Mouse (Mus musculus): ENCODE measurements at regions not wholly inside any gene's neighbourhood (a gene's known extent, or its start where the extent isn't known, plus 50 kb on each side); places are given as distances from the start of the nearest gene placed in this dataset.

DNA sequence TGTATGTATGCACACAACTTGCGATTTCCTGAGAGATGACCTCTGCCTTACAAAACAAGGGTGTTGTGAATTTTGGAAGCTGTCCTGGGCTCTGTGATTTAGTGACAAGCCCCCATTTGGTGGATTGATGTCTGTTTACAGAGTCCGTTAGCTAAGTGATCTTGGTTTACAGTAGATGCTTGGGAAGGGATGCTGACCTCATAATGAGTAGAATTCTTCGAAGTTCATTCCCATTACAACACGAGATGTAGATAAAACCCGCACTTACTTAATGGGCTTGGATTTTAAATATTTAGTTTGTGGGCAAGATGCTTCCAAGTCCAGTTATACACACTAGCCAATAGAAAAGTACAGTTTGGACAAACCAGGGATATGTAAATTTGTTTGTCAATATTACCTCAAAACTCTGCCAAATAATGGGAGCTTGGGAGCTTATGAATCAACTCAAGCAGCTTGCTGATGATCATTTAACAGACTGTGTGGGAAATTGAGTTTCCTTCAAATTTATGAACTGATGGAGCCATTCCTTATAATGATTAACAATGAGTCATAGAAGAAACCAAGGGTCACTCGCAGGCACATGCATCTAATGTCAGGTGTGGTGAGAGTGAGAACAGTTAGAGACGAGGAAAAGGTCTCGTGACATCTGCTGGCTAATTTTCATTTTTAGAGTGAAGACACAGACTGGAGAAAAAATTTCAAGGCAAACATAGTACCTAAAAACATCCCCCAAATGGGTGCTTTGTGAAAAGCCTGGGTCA, 187.4 kb upstream of the Gm15217 start:
- 66% methylated on average over 8 of the region's 8 CpGs for WGBS

DNA sequence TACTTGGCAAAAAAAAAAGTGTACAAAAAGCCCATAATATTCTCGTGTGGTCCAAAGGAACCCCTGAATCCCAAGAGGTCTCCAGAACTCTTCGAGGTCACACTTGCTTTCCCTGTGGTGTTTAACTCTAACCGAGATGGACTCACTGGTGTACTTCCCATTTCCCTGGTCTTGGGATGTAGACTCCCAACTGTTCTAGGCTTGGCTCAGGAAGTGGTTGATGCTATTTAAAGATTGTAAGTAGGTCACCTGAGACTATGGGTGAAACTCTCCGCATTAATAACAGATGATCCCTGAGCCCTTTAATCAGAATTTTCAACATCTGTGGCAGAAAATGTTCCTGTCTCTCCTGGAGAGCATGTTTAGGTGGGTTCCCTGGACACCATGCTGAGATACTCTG, 185.6 kb upstream of the Gm15217 start:
- Histone ChIP-seq H3K9me3 (ENCODE audit: control insufficient read depth, low read length) (no peaks in the 10 kb centered on the region), H3K4me2 (replicated peaks; ENCODE audit: low read depth, low read length) (no peak overlapping the region), H3K4me3 (ENCODE audit: low read length) (no peak overlapping the region), H3K27ac (ENCODE audit: low read depth, low read length) (no peak overlapping the region), H3K9ac (ENCODE audit: low read depth, low read length) (no peak overlapping the region), H3K4me1 (ENCODE audit: control insufficient read depth, insufficient read depth, low read length) (no peaks in the 10 kb centered on the region), H3K36me3 (ENCODE audit: control insufficient read depth, insufficient read depth, low read length) (no peaks in the 10 kb centered on the region), H3K27me3 (ENCODE audit: control insufficient read depth, insufficient read depth, low read length) (no peaks in the 10 kb centered on the region)
- 93% methylated on average over 4 of the region's 4 CpGs for WGBS
- no peak for ATAC-seq (ENCODE audit: low FRiP score, low TSS enrichment)

More for the DNA sequence above, 187.4 kb upstream of the Gm15217 start:
- Histone ChIP-seq H3K4me1 (ENCODE audit: control insufficient read depth, insufficient read depth, low read length) (no peaks in the 10 kb centered on the region), H3K4me2 (replicated peaks; ENCODE audit: low read depth, low read length) (no peak overlapping the region), H3K9me3 (ENCODE audit: control insufficient read depth, low read length) (no peaks in the 10 kb centered on the region), H3K9ac (ENCODE audit: low read depth, low read length) (no peak overlapping the region), H3K27ac (ENCODE audit: low read depth, low read length) (no peak overlapping the region), H3K36me3 (ENCODE audit: control insufficient read depth, insufficient read depth, low read length) (no peaks in the 10 kb centered on the region), H3K4me3 (ENCODE audit: low read length) (no peak overlapping the region), H3K27me3 (ENCODE audit: control insufficient read depth, insufficient read depth, low read length) (no peaks in the 10 kb centered on the region)
- ATAC-seq (ENCODE audit: low FRiP score, low TSS enrichment) = no peak

DNA sequence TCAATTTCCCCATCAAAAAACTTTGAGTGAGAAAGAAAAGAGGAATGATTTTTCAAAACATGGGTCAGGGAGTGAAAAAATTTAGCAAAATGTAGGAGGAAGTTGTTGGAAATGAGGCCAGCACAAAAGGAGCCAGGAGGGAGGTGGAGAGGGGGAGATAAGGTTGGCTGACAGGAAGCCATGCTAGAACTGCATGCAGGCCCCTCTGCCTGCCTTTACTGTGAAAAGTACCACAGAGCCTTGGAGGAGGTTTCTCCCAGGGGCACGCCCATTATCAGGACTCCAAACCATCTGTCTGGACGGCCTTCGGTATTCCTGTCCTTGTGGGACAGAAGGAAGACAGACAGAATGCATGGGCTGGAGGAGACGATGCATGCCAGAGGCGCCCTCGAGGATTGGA, 183.3 kb upstream of the Gm15217 start:
- 68% methylated on average over 6 of the region's 6 CpGs for WGBS
- no peaks in the 10 kb centered on the region for H3K4me1 ChIP-seq (ENCODE audit: control insufficient read depth, insufficient read depth, low read length)
- H3K9ac ChIP-seq (ENCODE audit: low read depth, low read length) = no peak overlapping the region
- H3K27me3 ChIP-seq (ENCODE audit: control insufficient read depth, insufficient read depth, low read length) = no peaks in the 10 kb centered on the region
- H3K36me3 ChIP-seq (ENCODE audit: control insufficient read depth, insufficient read depth, low read length) = no peaks in the 10 kb centered on the region
- ATAC-seq (ENCODE audit: low FRiP score, low TSS enrichment) = no peak
- no peaks in the 10 kb centered on the region for H3K9me3 ChIP-seq (ENCODE audit: control insufficient read depth, low read length)
- no peak overlapping the region for H3K4me3 ChIP-seq (ENCODE audit: low read length)
- H3K27ac ChIP-seq (ENCODE audit: low read depth, low read length) = no peak overlapping the region
- H3K4me2 ChIP-seq (replicated peaks; ENCODE audit: low read depth, low read length) = no peak overlapping the region

DNA sequence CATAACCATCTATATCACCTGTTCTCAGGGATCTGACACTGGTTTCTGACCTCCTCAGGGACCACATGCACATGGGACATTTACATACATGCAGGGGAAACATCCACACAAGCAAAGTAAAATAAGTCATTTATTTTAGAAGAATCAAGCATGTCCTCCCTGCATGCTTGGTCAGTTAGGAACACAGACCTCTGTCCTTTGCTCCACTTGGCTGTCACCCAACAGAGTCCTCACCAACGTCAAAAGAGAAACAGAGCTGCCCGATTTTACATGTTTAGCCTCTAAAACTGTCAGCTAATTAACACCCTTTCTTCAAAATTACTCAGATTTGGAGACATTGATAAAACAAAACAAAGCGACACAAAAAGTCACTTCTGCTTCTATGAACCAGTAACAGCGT, 176.4 kb upstream of the Gm15217 start:
- H3K9ac ChIP-seq (ENCODE audit: low read depth, low read length) = no peak overlapping the region
- no peaks in the 10 kb centered on the region for H3K27me3 ChIP-seq (ENCODE audit: control insufficient read depth, insufficient read depth, low read length)
- 60% methylated on average over 4 of the region's 4 CpGs for WGBS
- no peak overlapping the region for H3K4me3 ChIP-seq (ENCODE audit: low read length)
- no peak overlapping the region for H3K27ac ChIP-seq (ENCODE audit: low read depth, low read length)
- ATAC-seq (ENCODE audit: low FRiP score, low TSS enrichment) = no peak
- no peaks in the 10 kb centered on the region for H3K4me1 ChIP-seq (ENCODE audit: control insufficient read depth, insufficient read depth, low read length)
- no peak overlapping the region for H3K4me2 ChIP-seq (replicated peaks; ENCODE audit: low read depth, low read length)
- no peaks in the 10 kb centered on the region for H3K9me3 ChIP-seq (ENCODE audit: control insufficient read depth, low read length)
- no peaks in the 10 kb centered on the region for H3K36me3 ChIP-seq (ENCODE audit: control insufficient read depth, insufficient read depth, low read length)

DNA sequence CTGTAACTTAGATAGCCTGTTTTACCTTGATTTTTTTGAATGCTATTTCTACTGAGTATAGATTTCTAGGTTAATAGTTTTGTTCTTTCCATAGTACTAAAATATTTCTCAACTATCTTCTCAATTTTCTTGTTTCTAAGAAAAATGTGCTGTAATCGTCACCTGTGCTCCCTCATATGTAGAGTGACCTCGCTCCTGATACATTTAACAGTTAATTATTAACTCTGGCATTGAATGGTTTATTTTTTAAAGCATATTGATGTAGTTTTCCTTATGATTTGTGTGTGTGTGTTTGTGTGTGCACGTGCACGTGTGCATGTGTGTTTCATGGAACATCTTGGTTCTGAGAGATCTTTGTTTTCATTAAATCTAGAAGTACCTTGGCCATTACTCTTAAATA, 158.7 kb upstream of the Gm15217 start:
- H3K4me3 ChIP-seq (ENCODE audit: low read length) = no peak overlapping the region
- no peak for ATAC-seq (ENCODE audit: low FRiP score, low TSS enrichment)

DNA sequence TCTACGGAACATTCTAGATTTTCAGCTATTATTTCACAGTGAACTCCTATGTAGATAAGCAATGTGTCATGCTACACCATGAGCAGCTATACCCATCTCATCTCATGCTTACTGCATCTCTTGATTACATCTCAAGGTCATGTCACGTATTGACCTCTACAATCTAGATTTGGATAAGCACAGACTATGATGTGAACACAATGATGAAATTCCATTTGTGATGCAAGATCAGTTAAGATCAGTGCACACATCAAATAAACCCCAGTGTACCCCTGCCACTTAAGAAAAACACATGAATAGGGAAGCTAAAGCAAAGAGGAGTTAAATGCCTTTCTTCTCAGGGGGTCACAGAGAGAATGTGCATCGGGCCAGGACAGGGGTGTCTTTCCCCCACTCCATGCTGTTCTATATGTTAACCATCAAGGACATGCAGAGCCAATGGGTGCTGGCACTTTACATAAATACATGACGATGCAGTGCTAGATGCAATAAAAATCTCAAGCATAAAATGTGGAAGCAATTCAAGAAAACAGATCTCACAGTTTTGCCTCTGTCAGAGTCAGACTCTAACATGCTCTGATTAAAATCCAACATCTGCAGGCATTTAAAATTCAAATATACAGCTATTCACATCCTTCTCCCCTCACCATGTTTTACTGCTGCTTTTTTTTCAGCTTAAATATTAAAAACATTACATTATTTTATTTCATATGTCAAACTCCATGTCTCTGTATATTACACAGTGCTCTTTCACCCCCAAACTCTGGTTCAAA, 157.1 kb upstream of the Gm15217 start:
- Histone ChIP-seq H3K27me3 (ENCODE audit: control insufficient read depth, insufficient read depth, low read length) (no peaks in the 10 kb centered on the region; the same call in 1 of the 2 replicates), H3K4me1 (ENCODE audit: control insufficient read depth, insufficient read depth, low read length) (0 out of 2 replicates have a peak, but pooled peaks cover 5% of the 10 kb centered on the region), H3K9me3 (ENCODE audit: control insufficient read depth, low read length) (no peaks in the 10 kb centered on the region), H3K4me2 (replicated peaks; ENCODE audit: low read depth, low read length) (no peak overlapping the region), H3K27ac (ENCODE audit: low read depth, low read length) (no peak overlapping the region), H3K9ac (ENCODE audit: low read depth, low read length) (no peak overlapping the region), H3K4me3 (ENCODE audit: low read length) (no peak overlapping the region), H3K36me3 (ENCODE audit: control insufficient read depth, insufficient read depth, low read length) (no peaks in the 10 kb centered on the region)
- ATAC-seq (ENCODE audit: low FRiP score, low TSS enrichment) = no peak
- WGBS = 87% methylated on average over 4 of the region's 4 CpGs

More for the DNA sequence above, 158.7 kb upstream of the Gm15217 start:
- H3K27me3 ChIP-seq (ENCODE audit: control insufficient read depth, insufficient read depth, low read length) = no peaks in the 10 kb centered on the region; the same call in 1 of the 2 replicates
- 77% methylated on average over 4 of the region's 4 CpGs for WGBS
- no peak overlapping the region for H3K27ac ChIP-seq (ENCODE audit: low read depth, low read length)
- no peak overlapping the region for H3K9ac ChIP-seq (ENCODE audit: low read depth, low read length)
- 0 out of 2 replicates have a peak, but pooled peaks cover 5% of the 10 kb centered on the region for H3K4me1 ChIP-seq (ENCODE audit: control insufficient read depth, insufficient read depth, low read length)
- no peaks in the 10 kb centered on the region for H3K9me3 ChIP-seq (ENCODE audit: control insufficient read depth, low read length)
- H3K4me2 ChIP-seq (replicated peaks; ENCODE audit: low read depth, low read length) = no peak overlapping the region
- H3K36me3 ChIP-seq (ENCODE audit: control insufficient read depth, insufficient read depth, low read length) = no peaks in the 10 kb centered on the region

DNA sequence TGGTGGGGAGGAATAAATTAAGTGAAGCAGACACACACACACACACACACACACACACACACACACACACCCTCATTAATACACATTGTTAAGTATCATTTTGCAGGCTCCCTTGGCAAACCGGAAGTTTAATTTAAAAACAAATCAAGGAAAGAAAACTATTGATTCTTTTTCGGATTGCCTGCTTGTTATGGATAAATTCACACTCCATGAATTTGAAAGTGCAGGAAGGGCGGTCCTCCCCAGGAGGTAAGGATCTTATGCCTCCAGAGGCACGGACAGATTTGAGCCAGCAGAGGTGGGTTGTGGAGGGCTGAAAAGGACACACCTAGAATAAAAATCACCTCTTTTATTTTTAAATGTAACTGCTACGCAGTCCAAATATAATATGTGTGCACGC, 156.2 kb upstream of the Gm15217 start:
- ATAC-seq (ENCODE audit: low FRiP score, low TSS enrichment) = no peak
- Histone ChIP-seq H3K9me3 (ENCODE audit: control insufficient read depth, low read length) (no peaks in the 10 kb centered on the region), H3K9ac (ENCODE audit: low read depth, low read length) (no peak overlapping the region)

DNA sequence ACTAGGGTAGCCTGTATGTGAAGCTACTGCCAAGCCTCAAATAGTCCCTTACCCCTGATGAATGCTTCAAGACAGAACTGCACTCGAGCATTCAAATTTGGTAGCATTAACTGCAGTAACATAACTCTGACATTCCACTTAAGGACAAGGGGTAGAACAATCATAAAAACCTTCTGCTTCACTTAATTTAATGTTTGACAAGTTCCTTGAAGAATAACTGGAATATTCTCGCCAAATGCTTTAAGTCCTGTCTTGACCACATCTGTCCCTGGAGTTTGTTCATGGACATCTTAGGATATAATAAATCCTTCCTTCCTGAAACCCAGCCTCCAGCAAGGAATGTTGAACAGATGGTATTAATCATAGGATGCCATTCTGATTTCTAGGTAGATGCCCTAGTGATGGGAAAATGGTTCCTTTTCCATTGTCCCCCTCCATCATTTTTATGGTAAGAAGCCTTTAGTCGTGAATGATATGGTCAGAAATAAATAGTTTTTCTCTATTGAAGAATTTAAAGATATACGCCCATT, 154.7 kb upstream of the Gm15217 start:
- H3K4me2 ChIP-seq (replicated peaks; ENCODE audit: low read depth, low read length) = no peak overlapping the region
- no peaks in the 10 kb centered on the region for H3K9me3 ChIP-seq (ENCODE audit: control insufficient read depth, low read length)
- no peak overlapping the region for H3K27ac ChIP-seq (ENCODE audit: low read depth, low read length)
- no peak for ATAC-seq (ENCODE audit: low FRiP score, low TSS enrichment)
- H3K4me3 ChIP-seq (ENCODE audit: low read length) = no peak overlapping the region
- no peak overlapping the region for H3K9ac ChIP-seq (ENCODE audit: low read depth, low read length)
- H3K4me1 ChIP-seq (ENCODE audit: control insufficient read depth, insufficient read depth, low read length) = 0 out of 2 replicates have a peak, but pooled peaks cover 5% of the 10 kb centered on the region
- H3K27me3 ChIP-seq (ENCODE audit: control insufficient read depth, insufficient read depth, low read length) = no peaks in the 10 kb centered on the region; the same call in 1 of the 2 replicates
- H3K36me3 ChIP-seq (ENCODE audit: control insufficient read depth, insufficient read depth, low read length) = no peaks in the 10 kb centered on the region
- WGBS = 56% methylated on average over 4 of the region's 4 CpGs

More for the DNA sequence above, 156.2 kb upstream of the Gm15217 start:
- Histone ChIP-seq H3K4me2 (replicated peaks; ENCODE audit: low read depth, low read length) (no peak overlapping the region), H3K4me1 (ENCODE audit: control insufficient read depth, insufficient read depth, low read length) (0 out of 2 replicates have a peak, but pooled peaks cover 5% of the 10 kb centered on the region), H3K27ac (ENCODE audit: low read depth, low read length) (no peak overlapping the region), H3K27me3 (ENCODE audit: control insufficient read depth, insufficient read depth, low read length) (no peaks in the 10 kb centered on the region; the same call in 1 of the 2 replicates), H3K4me3 (ENCODE audit: low read length) (no peak overlapping the region), H3K36me3 (ENCODE audit: control insufficient read depth, insufficient read depth, low read length) (no peaks in the 10 kb centered on the region)
- 76% methylated on average over 6 of the region's 6 CpGs for WGBS

Measured in kidney, embryonic 14.5 days (tissue).